Mouse (Mus musculus) intestine, embryonic 16.5 days (tissue): ENCODE data around the gene Nudcd3. TPM values are rescaled to one million over a fixed set of nuclear protein-coding genes. Genes with fewer than 3 reads are reported as not detected.

ENCODE experiments used
- ATAC-seq: fragments of 200-750 bp; cut with Nextera tagmentation; 2 replicates; pipeline ENCODE4 v1.8.0; 2017; ENCODE audit warnings: moderate TSS enrichment, moderate library complexity
- H3K27ac ChIP-seq: fragments of 300-500 bp; sonication (generic); 2 replicates; pipeline ENCODE4 v1.5.1; 2014; ENCODE audit warnings: mild to moderate bottlenecking, low read length
- H3K27me3 ChIP-seq: fragments of 300-500 bp; sonication (generic); replicated peaks from 2 replicates; pipeline ENCODE4 v1.6.1; 2014; ENCODE audit warnings: low read length, control low read depth, mixed read lengths; ENCODE audit not compliant: control insufficient read depth, insufficient read depth
- H3K36me3 ChIP-seq: fragments of 300-500 bp; sonication (generic); 2 replicates; pipeline ENCODE4 v1.6.1; 2014; ENCODE audit warnings: low read length, control low read depth; ENCODE audit not compliant: control insufficient read depth, insufficient read depth
- H3K4me1 ChIP-seq: fragments of 300-500 bp; sonication (generic); 2 replicates; pipeline ENCODE4 v1.6.1; 2014; ENCODE audit warnings: low read length, control low read depth, mixed read lengths; ENCODE audit not compliant: control insufficient read depth, insufficient read depth
- H3K4me2 ChIP-seq: fragments of 300-500 bp; sonication (generic); 2 replicates; pipeline ENCODE4 v1.6.1; 2014; ENCODE audit warnings: low read depth, low read length, control low read depth
- H3K4me3 ChIP-seq: fragments of 300-500 bp; sonication (generic); 2 replicates; pipeline ENCODE4 v1.5.1; 2014; ENCODE audit warnings: mild to moderate bottlenecking, low read length
- H3K9ac ChIP-seq: fragments of 300-500 bp; sonication (generic); 2 replicates; pipeline ENCODE4 v1.6.1; 2014; ENCODE audit warnings: low read depth, low read length
- H3K9me3 ChIP-seq: fragments of 300-500 bp; sonication (generic); 2 replicates; pipeline ENCODE4 v1.6.1; 2016; ENCODE audit warnings: low read length, control low read depth; ENCODE audit not compliant: control insufficient read depth
- WGBS: fragments of 180-500 bp; shearing (Covaris S2); extraction: QIAGEN DNeasy Blood & Tissue Kit; methylation state at CpG from one replicate; pipeline ENCODE4 v1.1.7; 2014; 5-methylcytosine and 5-hydroxymethylcytosine counted together
- polyA plus RNA-seq: library from polyadenylated mRNA; unstranded; fragments of >200 nt; fragmentation: Nextera tagmentation; extraction: Ambion mirVana; gene quantifications from 2 replicates; pipeline ENCODE4 v1.2.1, GENCODE M21; 2015

Gene Nudcd3
- polyA plus RNA-seq, 1 experiment from 2014 or later: 33.3 TPM

- 73% methylated on average over 2 of the region's 2 CpGs for WGBS
These were observed 17.0 kb downstream of the Nudcd3 start for GRCm38 (mm10) chr11:6183246-6183645.

GRCm38 (mm10) chr11:6180811-6181399 lies 19.3 kb downstream of the Nudcd3 start:
- WGBS: 66% methylated on average over 6 of the region's 6 CpGs
- H3K9ac ChIP-seq: no peak overlapping the region
- H3K27ac ChIP-seq: no peak overlapping the region
- no peaks in the 10 kb centered on the region for H3K9me3 ChIP-seq
- no peak overlapping the region for H3K4me3 ChIP-seq
- no peak overlapping the region for H3K4me2 ChIP-seq
- no peaks in the 10 kb centered on the region for H3K36me3 ChIP-seq
- peaks cover 20% of the 10 kb centered on the region for H3K4me1 ChIP-seq
- no peaks in the 10 kb centered on the region for H3K27me3 ChIP-seq
- no peak for ATAC-seq

More at GRCm38 (mm10) chr11:6183246-6183645, 17.0 kb downstream of the Nudcd3 start:
- H3K4me2 ChIP-seq: no peak overlapping the region
- no peak overlapping the region for H3K9ac ChIP-seq
- ATAC-seq: no peak
- no peak overlapping the region for H3K27ac ChIP-seq
- no peaks in the 10 kb centered on the region for H3K27me3 ChIP-seq
- no peaks in the 10 kb centered on the region for H3K36me3 ChIP-seq
- H3K9me3 ChIP-seq: no peaks in the 10 kb centered on the region
- H3K4me1 ChIP-seq: peaks cover 20% of the 10 kb centered on the region
- H3K4me3 ChIP-seq: no peak overlapping the region

GRCm38 (mm10) chr11:6179194-6179593 lies 21.0 kb downstream of the Nudcd3 start:
- ATAC-seq: no peak
- Histone ChIP-seq H3K36me3 (no peaks in the 10 kb centered on the region), H3K4me3 (no peak overlapping the region), H3K27ac (peak overlapping the region; percentile 29; the same call in 1 of the 2 replicates), H3K4me2 (no peak overlapping the region), H3K4me1 (peaks cover 16% of the 10 kb centered on the region), H3K9me3 (no peaks in the 10 kb centered on the region), H3K27me3 (no peaks in the 10 kb centered on the region), H3K9ac (no peak overlapping the region)
- 29% methylated on average over 8 of the region's 8 CpGs for WGBS

GRCm38 (mm10) chr11:6178673-6179166 lies 21.5 kb downstream of the Nudcd3 start:
- Histone ChIP-seq H3K9me3 (no peaks in the 10 kb centered on the region), H3K27ac (peak overlapping the region; percentile 29; the same call in 1 of the 2 replicates), H3K27me3 (no peaks in the 10 kb centered on the region), H3K4me3 (no peak overlapping the region), H3K36me3 (no peaks in the 10 kb centered on the region), H3K9ac (no peak overlapping the region), H3K4me2 (no peak overlapping the region), H3K4me1 (peaks cover 13% of the 10 kb centered on the region)
- 25% methylated on average over 2 of the region's 2 CpGs for WGBS
- no peak for ATAC-seq

GRCm38 (mm10) chr11:6177781-6178420 lies 22.3 kb downstream of the Nudcd3 start:
- no peak overlapping the region for H3K4me3 ChIP-seq
- no peak for ATAC-seq
- H3K27ac ChIP-seq: no peak overlapping the region
- no peaks in the 10 kb centered on the region for H3K36me3 ChIP-seq
- no peaks in the 10 kb centered on the region for H3K27me3 ChIP-seq
- H3K9me3 ChIP-seq: no peaks in the 10 kb centered on the region
- no peak overlapping the region for H3K4me2 ChIP-seq
- no peak overlapping the region for H3K9ac ChIP-seq
- H3K4me1 ChIP-seq: peaks cover 13% of the 10 kb centered on the region
- 82% methylated on average over 8 of the region's 8 CpGs for WGBS

- H3K9ac ChIP-seq: no peak overlapping the region
- no peaks in the 10 kb centered on the region for H3K9me3 ChIP-seq
- no peak for ATAC-seq
- no peak overlapping the region for H3K27ac ChIP-seq
- 40% methylated on average over 1 of the region's 1 CpGs for WGBS
- no peak overlapping the region for H3K4me3 ChIP-seq
- no peak overlapping the region for H3K4me2 ChIP-seq
- peaks cover 13% of the 10 kb centered on the region for H3K4me1 ChIP-seq
- H3K36me3 ChIP-seq: no peaks in the 10 kb centered on the region
- H3K27me3 ChIP-seq: no peaks in the 10 kb centered on the region
These were observed 24.7 kb downstream of the Nudcd3 start for GRCm38 (mm10) chr11:6175506-6175905.

- Histone ChIP-seq H3K9ac (no peak overlapping the region), H3K27ac (no peak overlapping the region), H3K36me3 (no peaks in the 10 kb centered on the region), H3K27me3 (no peaks in the 10 kb centered on the region), H3K4me1 (peaks cover 12% of the 10 kb centered on the region), H3K4me3 (no peak overlapping the region), H3K9me3 (no peaks in the 10 kb centered on the region), H3K4me2 (no peak overlapping the region)
- ATAC-seq: no peak
- 57% methylated on average over 7 of the region's 7 CpGs for WGBS
These were observed 25.5 kb downstream of the Nudcd3 start for GRCm38 (mm10) chr11:6174719-6175118.

GRCm38 (mm10) chr11:6169041-6169663 lies 31.1 kb downstream of the Nudcd3 start:
- Histone ChIP-seq H3K9ac (no peak overlapping the region), H3K27me3 (no peaks in the 10 kb centered on the region), H3K4me2 (no peak overlapping the region), H3K36me3 (no peaks in the 10 kb centered on the region), H3K27ac (no peak overlapping the region), H3K4me3 (no peak overlapping the region), H3K4me1 (no peaks in the 10 kb centered on the region), H3K9me3 (no peaks in the 10 kb centered on the region)
- ATAC-seq: no peak
- WGBS: 80% methylated on average over 2 of the region's 2 CpGs

- 90% methylated on average over 12 of the region's 12 CpGs for WGBS
- no peaks in the 10 kb centered on the region for H3K36me3 ChIP-seq
- H3K4me2 ChIP-seq: no peak overlapping the region
- no peak overlapping the region for H3K9ac ChIP-seq
- H3K4me1 ChIP-seq: no peaks in the 10 kb centered on the region
- H3K27ac ChIP-seq: no peak overlapping the region
- H3K4me3 ChIP-seq: no peak overlapping the region
- no peaks in the 10 kb centered on the region for H3K27me3 ChIP-seq
- no peak for ATAC-seq
- no peaks in the 10 kb centered on the region for H3K9me3 ChIP-seq
These were observed 33.9 kb downstream of the Nudcd3 start for GRCm38 (mm10) chr11:6166351-6166750.
